Mouse (Mus musculus): Measurements from ENCODE around the gene Luc7l3. TPM values are rescaled to one million over a fixed set of nuclear protein-coding genes. Genes with fewer than 3 reads are reported as not detected.
A peak's percentile ranks its signal among the peaks of the same experiment; 100 is the strongest.

The Luc7l3 gene
- polyA plus RNA-seq, 1 experiment from 2014 or later = 113 TPM

DNA sequence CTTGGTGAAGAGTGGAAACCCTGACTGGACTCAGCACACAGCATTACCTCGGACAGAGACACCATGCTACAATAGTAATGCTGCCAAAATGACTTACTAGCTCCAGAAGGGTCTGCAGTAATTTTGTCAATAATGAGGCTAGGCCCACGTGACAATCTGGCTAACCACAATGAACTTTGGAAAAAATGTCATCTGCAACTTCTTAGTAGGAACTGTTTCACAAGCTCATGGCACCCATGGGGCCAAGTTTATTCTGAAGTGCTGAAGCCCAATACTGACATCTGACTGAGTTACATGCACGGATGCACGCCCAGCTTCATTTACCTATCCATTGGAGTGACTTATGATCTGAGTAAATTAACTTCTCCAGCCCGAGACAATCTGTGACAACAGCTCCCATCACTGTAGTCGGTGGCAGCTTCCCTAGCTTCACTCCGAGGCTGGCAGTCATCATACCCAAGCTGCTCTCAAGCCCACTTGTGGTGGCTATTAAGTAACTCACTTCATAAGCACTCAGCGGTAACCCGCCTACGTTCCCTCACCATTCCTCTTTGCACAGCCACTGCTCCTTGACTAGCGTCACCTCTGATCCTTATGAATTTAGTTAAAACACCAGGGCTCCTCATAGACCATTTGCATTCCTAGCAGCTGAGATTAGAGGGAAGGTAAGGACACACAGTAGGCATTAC, 35.8 kb downstream of the Luc7l3 start:
- Histone ChIP-seq H3K36me3 (ENCODE audit: control insufficient read depth, insufficient read depth, low read length) (peaks cover 21% of the 10 kb centered on the region), H3K9me3 (ENCODE audit: control insufficient read depth, low read length) (no peaks in the 10 kb centered on the region), H3K27ac (ENCODE audit: low read depth, low read length) (no peak overlapping the region), H3K4me3 (ENCODE audit: low read length) (no peak overlapping the region), H3K4me2 (ENCODE audit: low read length) (no peak overlapping the region), H3K27me3 (replicated peaks; ENCODE audit: control insufficient read depth, insufficient read depth, low read length) (no peaks in the 10 kb centered on the region), H3K9ac (ENCODE audit: low read depth, low read length) (no peak overlapping the region), H3K4me1 (ENCODE audit: control insufficient read depth, insufficient read depth, low read depth, low read length) (no peaks in the 10 kb centered on the region)
- ATAC-seq = no peak
- WGBS = 83% methylated on average over 11 of the region's 11 CpGs

GRCm38 (mm10) chr11:94283536-94284099, 38.2 kb downstream of the Luc7l3 start:
- WGBS = 94% methylated on average over 6 of the region's 6 CpGs
- H3K36me3 ChIP-seq (ENCODE audit: control insufficient read depth, insufficient read depth, low read length) = peaks cover 6% of the 10 kb centered on the region; the same call in 1 of the 2 replicates
- H3K9me3 ChIP-seq (ENCODE audit: control insufficient read depth, low read length) = no peaks in the 10 kb centered on the region
- no peak overlapping the region for H3K4me3 ChIP-seq (ENCODE audit: low read length)
- no peak overlapping the region for H3K9ac ChIP-seq (ENCODE audit: low read depth, low read length)
- no peak overlapping the region for H3K4me2 ChIP-seq (ENCODE audit: low read length)
- H3K27me3 ChIP-seq (replicated peaks; ENCODE audit: control insufficient read depth, insufficient read depth, low read length) = no peaks in the 10 kb centered on the region
- ATAC-seq = no peak
- no peaks in the 10 kb centered on the region for H3K4me1 ChIP-seq (ENCODE audit: control insufficient read depth, insufficient read depth, low read depth, low read length)
- no peak overlapping the region for H3K27ac ChIP-seq (ENCODE audit: low read depth, low read length)

GRCm38 (mm10) chr11:94282291-94282690, 39.5 kb downstream of the Luc7l3 start:
- Histone ChIP-seq H3K9ac (ENCODE audit: low read depth, low read length) (no peak overlapping the region), H3K4me1 (ENCODE audit: control insufficient read depth, insufficient read depth, low read depth, low read length) (peaks cover 1% of the 10 kb centered on the region; the same call in 1 of the 2 replicates), H3K4me2 (ENCODE audit: low read length) (no peak overlapping the region), H3K4me3 (ENCODE audit: low read length) (no peak overlapping the region), H3K27ac (ENCODE audit: low read depth, low read length) (no peak overlapping the region), H3K36me3 (ENCODE audit: control insufficient read depth, insufficient read depth, low read length) (0 out of 2 replicates have a peak, but pooled peaks cover 3% of the 10 kb centered on the region), H3K27me3 (replicated peaks; ENCODE audit: control insufficient read depth, insufficient read depth, low read length) (no peaks in the 10 kb centered on the region), H3K9me3 (ENCODE audit: control insufficient read depth, low read length) (no peaks in the 10 kb centered on the region)
- 65% methylated on average over 5 of the region's 5 CpGs for WGBS
- no peak for ATAC-seq

DNA sequence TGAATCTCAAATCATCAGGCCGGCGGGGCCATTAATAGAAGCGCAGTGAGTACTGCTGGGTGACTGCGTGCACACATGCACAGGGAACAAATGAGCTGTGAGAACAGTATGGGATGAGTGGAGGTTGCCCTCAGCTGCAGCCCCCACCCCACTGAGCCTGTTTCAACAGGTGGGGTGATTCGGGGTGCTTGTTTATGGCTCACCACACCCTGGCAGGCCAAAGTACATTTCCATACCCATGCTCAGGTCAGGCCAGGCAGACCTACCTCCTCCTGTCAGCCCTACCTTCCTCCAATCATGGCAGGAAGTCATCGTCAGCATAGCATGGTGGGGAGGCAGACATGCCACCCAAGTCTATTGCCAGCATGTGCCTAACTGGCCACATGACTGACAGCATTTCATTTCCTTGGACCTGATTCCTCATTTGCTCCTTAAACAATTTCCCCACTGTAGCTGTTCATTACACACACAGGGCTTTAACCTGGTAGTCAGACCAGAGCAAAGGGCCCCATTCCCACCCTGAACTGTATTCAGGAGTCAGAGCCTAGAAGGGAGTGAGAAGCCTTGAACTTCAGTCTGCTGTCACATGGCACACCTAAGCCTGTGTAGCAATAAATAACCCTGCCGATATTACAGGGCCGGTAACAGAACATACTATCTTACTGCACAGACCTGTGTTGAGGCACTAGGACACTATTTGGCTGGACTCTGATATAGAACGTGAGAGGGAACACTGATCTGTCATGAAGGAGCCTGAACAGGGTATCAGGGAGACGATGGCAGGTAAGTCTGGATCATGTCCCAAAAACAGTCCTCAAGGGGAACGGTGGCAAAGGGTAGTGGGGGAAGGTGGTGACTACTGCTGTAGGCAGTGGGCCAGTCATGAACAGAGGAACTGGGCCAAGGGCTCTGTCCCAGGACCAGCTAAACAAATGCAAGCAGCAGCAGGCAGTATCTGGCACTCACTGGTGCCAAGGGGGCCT, 40.3 kb downstream of the Luc7l3 start, which contains the start of gene Gm21885:
Gene Gm21885, plus strand, starts transcription at position 675 of the 983 bp plus-strand sequence.
- 71% methylated on average over 11 of the region's 11 CpGs for WGBS
- H3K9me3 ChIP-seq (ENCODE audit: control insufficient read depth, low read length) = no peaks in the 10 kb centered on the region

GRCm38 (mm10) chr11:94276869-94277337, 44.9 kb downstream of the Luc7l3 start:
- 6% methylated on average over 20 of the region's 20 CpGs for WGBS
- no peaks in the 10 kb centered on the region for H3K36me3 ChIP-seq (ENCODE audit: control insufficient read depth, insufficient read depth, low read length)
- H3K27ac ChIP-seq (ENCODE audit: low read depth, low read length) = peak overlapping the region; percentile 66
- H3K9ac ChIP-seq (ENCODE audit: low read depth, low read length) = peak overlapping the region; percentile 66
- peak overlapping the region; percentile 72 for H3K4me2 ChIP-seq (ENCODE audit: low read length)
- H3K4me1 ChIP-seq (ENCODE audit: control insufficient read depth, insufficient read depth, low read depth, low read length) = peaks cover 9% of the 10 kb centered on the region
- no peaks in the 10 kb centered on the region for H3K9me3 ChIP-seq (ENCODE audit: control insufficient read depth, low read length)
- H3K4me3 ChIP-seq (ENCODE audit: low read length) = peak overlapping the region; percentile 32
- ATAC-seq = peak; percentile 89
- H3K27me3 ChIP-seq (replicated peaks; ENCODE audit: control insufficient read depth, insufficient read depth, low read length) = no peaks in the 10 kb centered on the region

More for the DNA sequence above, 40.3 kb downstream of the Luc7l3 start, which contains the start of gene Gm21885:
- Histone ChIP-seq H3K4me3 (ENCODE audit: low read length) (no peak within 1 kb of the TSS), H3K4me2 (ENCODE audit: low read length) (no peak within 1 kb of the TSS), H3K9ac (ENCODE audit: low read depth, low read length) (no peak within 1 kb of the TSS), H3K27ac (ENCODE audit: low read depth, low read length) (no peak within 1 kb of the TSS), H3K27me3 (replicated peaks; ENCODE audit: control insufficient read depth, insufficient read depth, low read length) (no peaks in the 10 kb centered on the region), H3K36me3 (ENCODE audit: control insufficient read depth, insufficient read depth, low read length) (no peaks in the 10 kb centered on the region), H3K4me1 (ENCODE audit: control insufficient read depth, insufficient read depth, low read depth, low read length) (peaks cover 7% of the 10 kb centered on the region)
- ATAC-seq = peak; percentile 70

- no peak for ATAC-seq
- WGBS = 91% methylated on average over 2 of the region's 2 CpGs
- Histone ChIP-seq H3K4me2 (ENCODE audit: low read length) (no peak overlapping the region), H3K36me3 (ENCODE audit: control insufficient read depth, insufficient read depth, low read length) (no peaks in the 10 kb centered on the region), H3K27ac (ENCODE audit: low read depth, low read length) (no peak overlapping the region), H3K27me3 (replicated peaks; ENCODE audit: control insufficient read depth, insufficient read depth, low read length) (no peaks in the 10 kb centered on the region), H3K9ac (ENCODE audit: low read depth, low read length) (no peak overlapping the region), H3K4me1 (ENCODE audit: control insufficient read depth, insufficient read depth, low read depth, low read length) (peaks cover 9% of the 10 kb centered on the region), H3K4me3 (ENCODE audit: low read length) (no peak overlapping the region), H3K9me3 (ENCODE audit: control insufficient read depth, low read length) (no peaks in the 10 kb centered on the region)
These were observed 46.1 kb downstream of the Luc7l3 start for GRCm38 (mm10) chr11:94275686-94276085.

GRCm38 (mm10) chr11:94275226-94275625, 46.6 kb downstream of the Luc7l3 start:
- WGBS = 80% methylated on average over 7 of the region's 7 CpGs
- Histone ChIP-seq H3K36me3 (ENCODE audit: control insufficient read depth, insufficient read depth, low read length) (no peaks in the 10 kb centered on the region), H3K27me3 (replicated peaks; ENCODE audit: control insufficient read depth, insufficient read depth, low read length) (no peaks in the 10 kb centered on the region), H3K9ac (ENCODE audit: low read depth, low read length) (no peak overlapping the region), H3K9me3 (ENCODE audit: control insufficient read depth, low read length) (no peaks in the 10 kb centered on the region), H3K27ac (ENCODE audit: low read depth, low read length) (no peak overlapping the region), H3K4me1 (ENCODE audit: control insufficient read depth, insufficient read depth, low read depth, low read length) (peaks cover 9% of the 10 kb centered on the region), H3K4me3 (ENCODE audit: low read length) (no peak overlapping the region), H3K4me2 (ENCODE audit: low read length) (no peak overlapping the region)
- no peak for ATAC-seq

DNA sequence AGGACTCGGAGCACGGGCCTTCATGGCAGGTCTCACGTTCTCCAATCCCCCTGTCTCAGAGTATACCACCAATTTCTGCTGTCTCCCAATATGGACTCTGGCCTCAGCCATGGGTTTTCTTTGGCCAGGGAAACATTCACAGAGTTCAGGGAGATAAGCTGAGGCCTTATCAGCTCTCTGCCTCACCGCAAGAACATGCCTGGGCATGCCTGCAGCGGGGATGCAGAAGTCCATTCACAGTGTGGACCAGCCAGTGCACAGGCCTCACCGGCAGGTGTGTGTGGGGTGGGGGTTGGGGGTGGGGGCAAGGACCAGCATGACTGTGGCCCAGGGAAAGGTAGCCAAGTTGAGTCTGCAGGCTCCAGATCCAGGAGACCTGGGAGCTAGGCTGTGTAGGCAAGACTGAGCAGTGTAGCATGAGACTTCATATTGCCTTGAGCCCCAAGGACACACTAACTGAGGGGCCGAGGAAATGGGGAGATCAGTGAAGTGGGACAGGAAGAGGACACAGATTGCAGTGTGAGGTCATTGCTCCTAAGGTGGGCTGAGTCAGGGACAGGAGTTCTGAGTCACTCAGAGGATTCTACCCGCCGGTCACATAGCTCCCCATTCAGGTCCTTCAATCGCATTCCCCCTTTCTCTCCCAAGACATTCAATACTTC, 47.5 kb downstream of the Luc7l3 start:
- no peak overlapping the region for H3K9ac ChIP-seq (ENCODE audit: low read depth, low read length)
- H3K27ac ChIP-seq (ENCODE audit: low read depth, low read length) = no peak overlapping the region
- no peak overlapping the region for H3K4me2 ChIP-seq (ENCODE audit: low read length)
- no peaks in the 10 kb centered on the region for H3K27me3 ChIP-seq (replicated peaks; ENCODE audit: control insufficient read depth, insufficient read depth, low read length)
- H3K36me3 ChIP-seq (ENCODE audit: control insufficient read depth, insufficient read depth, low read length) = no peaks in the 10 kb centered on the region
- WGBS = 91% methylated on average over 10 of the region's 10 CpGs
- peaks cover 9% of the 10 kb centered on the region for H3K4me1 ChIP-seq (ENCODE audit: control insufficient read depth, insufficient read depth, low read depth, low read length)
- ATAC-seq = no peak
- H3K4me3 ChIP-seq (ENCODE audit: low read length) = no peak overlapping the region
- no peaks in the 10 kb centered on the region for H3K9me3 ChIP-seq (ENCODE audit: control insufficient read depth, low read length)
